Mouse (Mus musculus): ENCODE data around the gene Gtf2a2. TPM values are rescaled to one million over a fixed set of nuclear protein-coding genes. Genes with fewer than 3 reads are reported as not detected.

Gene Gtf2a2
- polyA plus RNA-seq (2012; rRNA removed): 122 and 130 TPM in 2 replicates

DNA sequence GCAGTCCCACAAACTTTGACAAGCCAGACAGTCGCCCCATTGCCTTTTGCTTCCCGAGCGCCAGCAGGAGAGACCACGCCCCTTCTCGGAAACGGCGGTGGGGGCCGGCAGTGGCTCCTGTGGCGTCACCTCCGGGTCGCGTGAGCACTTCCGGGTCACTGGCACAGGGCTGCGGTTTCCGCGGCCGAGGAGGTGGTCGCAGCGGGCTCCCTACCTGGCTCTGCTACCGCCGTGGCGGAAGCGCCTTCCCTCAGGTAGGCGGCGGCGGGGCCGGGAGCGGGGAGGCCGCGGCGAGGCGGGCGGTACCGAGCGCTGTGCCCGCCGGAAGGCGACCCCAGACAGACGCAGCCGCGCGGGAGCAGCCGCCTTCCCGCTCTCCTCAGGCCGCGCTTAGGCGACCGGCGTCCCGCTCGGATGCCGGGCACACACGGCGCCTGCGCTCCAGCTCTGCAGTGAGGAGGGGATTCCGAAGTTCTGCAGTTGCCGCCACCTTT lies at the start of gene Gtf2a2:
Gene Gtf2a2, plus strand, starts transcription at position 143 of the 494 bp plus-strand sequence.

GRCm38 (mm10) chr9:69989303-69990121 lies 22.8 kb upstream of the Gtf2a2 start, which contains the start of gene Bnip2:
Gene Bnip2, plus strand, starts transcription at chr9:69989466.

DNA sequence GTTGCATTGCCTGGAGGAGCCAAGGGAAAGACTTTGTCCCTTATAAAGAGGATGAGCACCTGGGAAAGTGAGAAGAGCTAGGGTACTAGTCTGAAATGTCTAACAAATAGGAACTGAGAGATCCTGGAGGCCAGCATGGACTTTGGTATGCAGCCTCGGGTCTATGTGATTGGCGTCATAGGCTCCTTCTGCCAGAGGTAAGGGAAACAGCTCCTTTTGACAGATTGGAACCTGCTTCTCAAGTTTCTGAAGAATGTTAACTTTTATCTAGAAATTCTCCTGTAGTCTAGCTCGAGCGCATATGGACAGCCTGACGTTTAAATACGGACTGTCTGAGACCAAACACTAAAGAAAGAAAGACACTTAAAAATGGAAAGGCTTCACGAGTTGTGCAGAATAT lies 25.6 kb downstream of the Gtf2a2 start, which contains the start of gene Gcnt3:
Gene Gcnt3, minus strand, starts transcription at position 101 of the 400 bp plus-strand sequence.

Other genes starting within 250 kb of the Gtf2a2 start
- 79.0 and 79.2 TPM in 2 replicates for gene Bnip2, start 23.1 kb upstream of the Gtf2a2 start, polyA plus RNA-seq (2012; rRNA removed)
- gene Gcnt3, start 25.5 kb downstream of the Gtf2a2 start, polyA plus RNA-seq (2012; rRNA removed): 0.06 TPM in 1 of 2 replicates, not detected in the other
- gene Fam81a, start 130.0 kb downstream of the Gtf2a2 start, polyA plus RNA-seq (2012; rRNA removed): 12.6 and 12.8 TPM in 2 replicates
- gene Myo1e, start 194.8 kb downstream of the Gtf2a2 start, polyA plus RNA-seq (2012; rRNA removed): 2.9 and 3.6 TPM in 2 replicates

Data from central nervous system, embryonic 18 days (tissue).